In genomic region chr4:107006807-107007206, GRCm38 (mm10) we compare ENCODE assay signal across 20 mouse cellular contexts. TPM values are rescaled to one million over a fixed set of nuclear protein-coding genes. Genes with fewer than 3 reads are reported as not detected.
DNase-seq lines count a peak whose midpoint lies in the region; ATAC-seq lines count a peak whose summit lies in the region.
"Had no signal": no experiment of that assay in that cellular context is flagged by ENCODE, and none has a peak within 500 bp of the region (broad histone marks: within the 10 kb centered on the region; RNA-seq: fewer than 3 reads in every experiment).

No protein-coding gene starts in this region.

- H3K27ac ChIP-seq in neural tube, embryonic 13.5 days (replicated peaks), result 0 out of 2 replicates have a peak overlapping the region, but pooled peaks have one; percentile 24
- H3K27ac ChIP-seq in intestine, embryonic 15.5 days, result 0 out of 2 replicates have a peak overlapping the region, but pooled peaks have one; percentile 15
- peak overlapping the region; percentile 87 for H3K27ac ChIP-seq in liver, embryonic 13.5 days
- no peak overlapping the region for H3K27ac ChIP-seq in kidney, embryonic 15.5 days
- H3K27ac ChIP-seq: embryonic facial prominence, embryonic 13.5 days; heart, embryonic 10.5 days; hindbrain, postnatal 0 days; layer of hippocampus, adult 2 months; midbrain, embryonic 10.5 days had no signal

- peaks cover 6% of the 10 kb centered on the region; the same call in 1 of the 2 replicates for H3K36me3 ChIP-seq in neural tube, embryonic 13.5 days
- 0 out of 2 replicates have a peak, but pooled peaks cover 6% of the 10 kb centered on the region for H3K36me3 ChIP-seq in intestine, embryonic 15.5 days
- H3K36me3 ChIP-seq in liver, embryonic 13.5 days, result peaks cover 27% of the 10 kb centered on the region
- H3K36me3 ChIP-seq in kidney, embryonic 15.5 days, result peaks cover 19% of the 10 kb centered on the region; the same call in 1 of the 2 replicates

- H3K4me1 ChIP-seq in neural tube, embryonic 13.5 days (replicated peaks), result peaks cover 58% of the 10 kb centered on the region
- peaks cover 46% of the 10 kb centered on the region for H3K4me1 ChIP-seq in intestine, embryonic 15.5 days (replicated peaks)
- peaks cover 92% of the 10 kb centered on the region for H3K4me1 ChIP-seq in liver, embryonic 13.5 days (replicated peaks)
- H3K4me1 ChIP-seq in kidney, embryonic 15.5 days, result peaks cover 21% of the 10 kb centered on the region

- WGBS in neural tube, embryonic 13.5 days, result 92% methylated on average over 6 of the region's 6 CpGs
- WGBS in intestine, embryonic 15.5 days, result 86% methylated on average over 6 of the region's 6 CpGs
- 60% methylated on average over 6 of the region's 6 CpGs for whole genome bisulfite sequencing in liver, embryonic 13.5 days (ENCODE audit: insufficient replicate concordance)
- 89% methylated on average over 6 of the region's 6 CpGs for WGBS in kidney, embryonic 15.5 days

- no peak overlapping the region for H3K4me2 ChIP-seq in neural tube, embryonic 13.5 days
- H3K4me2 ChIP-seq in intestine, embryonic 15.5 days (replicated peaks), result no peak overlapping the region
- peak overlapping the region; percentile 66 for H3K4me2 ChIP-seq in liver, embryonic 13.5 days
- no peak overlapping the region for H3K4me2 ChIP-seq in kidney, embryonic 15.5 days
- H3K4me2 ChIP-seq: embryonic facial prominence, embryonic 13.5 days had no signal

- no peak for ATAC-seq in neural tube, embryonic 13.5 days (ENCODE audit: low read depth)
- peak; percentile 16; the same call in 1 of the 2 replicates for ATAC-seq in intestine, embryonic 15.5 days
- peak; percentile 62 for ATAC-seq in liver, embryonic 13.5 days (ENCODE audit: low read depth)
- ATAC-seq in kidney, embryonic 15.5 days (replicated peaks; ENCODE audit: low FRiP score), result no peak
- ATAC-seq: forebrain, postnatal 0 days; hindbrain, postnatal 0 days; lung, postnatal 0 days; midbrain, embryonic 16.5 days had no signal

- no peak overlapping the region for H3K9ac ChIP-seq in neural tube, embryonic 13.5 days
- no peak overlapping the region for H3K9ac ChIP-seq in intestine, embryonic 15.5 days
- H3K9ac ChIP-seq in liver, embryonic 13.5 days, result peak overlapping the region; percentile 63
- no peak overlapping the region for H3K9ac ChIP-seq in kidney, embryonic 15.5 days
- H3K9ac ChIP-seq: embryonic facial prominence, embryonic 13.5 days; forebrain, postnatal 0 days had no signal

- H3K9me3 ChIP-seq in neural tube, embryonic 13.5 days, result no peaks in the 10 kb centered on the region
- H3K9me3 ChIP-seq in intestine, embryonic 15.5 days, result no peaks in the 10 kb centered on the region
- H3K9me3 ChIP-seq in liver, embryonic 13.5 days (replicated peaks), result no peaks in the 10 kb centered on the region
- no peaks in the 10 kb centered on the region for H3K9me3 ChIP-seq in kidney, embryonic 15.5 days (replicated peaks)
- H3K9me3 ChIP-seq: embryonic facial prominence, embryonic 13.5 days; heart, embryonic 10.5 days; limb, embryonic 10.5 days; midbrain, embryonic 10.5 days had no signal

- H3K27me3 ChIP-seq in neural tube, embryonic 13.5 days, result no peaks in the 10 kb centered on the region
- no peaks in the 10 kb centered on the region for H3K27me3 ChIP-seq in intestine, embryonic 15.5 days (replicated peaks)
- no peaks in the 10 kb centered on the region for H3K27me3 ChIP-seq in liver, embryonic 13.5 days
- H3K27me3 ChIP-seq in kidney, embryonic 15.5 days, result no peaks in the 10 kb centered on the region
- H3K27me3 ChIP-seq: CH12.LX; embryonic facial prominence, embryonic 13.5 days had no signal

- DNase-seq in neural tube, embryonic 10.5 days (ENCODE audit: extremely low spot score, low spot score), result no peak
- peak; percentile 22 for DNase-seq in liver, embryonic 13.5 days
- no peak for DNase-seq in heart, adult 9 months (ENCODE audit: low spot score in 2 of 2)
- no peak for DNase-seq in right cerebral cortex, postnatal 4 days
- DNase-seq: adrenal gland, postnatal 10 days; B cell, adult 2 months; embryo, embryonic 11 days; forebrain, postnatal 0 days had no signal

- no peak overlapping the region for H3K4me3 ChIP-seq in neural tube, embryonic 13.5 days
- H3K4me3 ChIP-seq in intestine, embryonic 15.5 days (replicated peaks), result no peak overlapping the region
- peak overlapping the region; percentile 10 for H3K4me3 ChIP-seq in liver, embryonic 13.5 days (replicated peaks)
- H3K4me3 ChIP-seq in kidney, embryonic 15.5 days (replicated peaks), result no peak overlapping the region
- H3K4me3 ChIP-seq: embryonic facial prominence, embryonic 13.5 days; heart, embryonic 10.5 days; layer of hippocampus, adult 2 months; limb, embryonic 10.5 days; midbrain, embryonic 10.5 days had no signal

RNA-seq across cellular contexts. Expression of gene Mrpl37, which starts 59.9 kb away (rescaled TPM):
- 76.9 and 80.9 TPM in 2 replicates for polyA plus RNA-seq in neural tube, embryonic 13.5 days (2015; fragmentation: Nextera tagmentation; extraction: Ambion mirVana)
- polyA plus RNA-seq in intestine, embryonic 15.5 days (2015; fragmentation: Nextera tagmentation; extraction: Ambion mirVana), result 103 and 115 TPM in 2 replicates
- 64.6 and 71.1 TPM in 2 replicates for polyA plus RNA-seq in liver, embryonic 13.5 days (2015; fragmentation: Nextera tagmentation; extraction: Ambion mirVana)
- polyA plus RNA-seq in kidney, embryonic 15.5 days (2015; fragmentation: Nextera tagmentation; extraction: Ambion mirVana), result 108 TPM in 2 replicates

RNA-seq across cellular contexts. Expression of gene Cyb5rl, which starts 60.0 kb away (rescaled TPM):
- polyA plus RNA-seq in neural tube, embryonic 13.5 days (2015; fragmentation: Nextera tagmentation; extraction: Ambion mirVana), result 4.5 and 6.9 TPM in 2 replicates
- polyA plus RNA-seq in intestine, embryonic 15.5 days (2015; fragmentation: Nextera tagmentation; extraction: Ambion mirVana), result 6.1 and 6.6 TPM in 2 replicates
- 2.6 and 2.8 TPM in 2 replicates for polyA plus RNA-seq in liver, embryonic 13.5 days (2015; fragmentation: Nextera tagmentation; extraction: Ambion mirVana)
- polyA plus RNA-seq in kidney, embryonic 15.5 days (2015; fragmentation: Nextera tagmentation; extraction: Ambion mirVana), result 11.1 and 12.1 TPM in 2 replicates

Comparison
In these comparisons a context has a peak if more than half of its experiments do, and no peak if none do; other contexts are left out.
1. ATAC-seq: peak in intestine, embryonic 15.5 days (single experiment) and liver, embryonic 13.5 days (single experiment); none in neural tube, embryonic 13.5 days (single experiment) and kidney, embryonic 15.5 days (single experiment).